Mouse (Mus musculus) CD8-positive naive resting alpha-beta T cell, adult 57 days (primary cell): Measurements from ENCODE around the gene Defb13. TPM values are rescaled to one million over a fixed set of nuclear protein-coding genes. Genes with fewer than 3 reads are reported as not detected.

Experiments used
- total RNA-seq: library from RNA; stranded (reverse); gene quantifications from one replicate; pipeline ENCODE4 v1.2.4, GENCODE M21; 2023

Gene Defb13
- not detected for total RNA-seq

DNA sequence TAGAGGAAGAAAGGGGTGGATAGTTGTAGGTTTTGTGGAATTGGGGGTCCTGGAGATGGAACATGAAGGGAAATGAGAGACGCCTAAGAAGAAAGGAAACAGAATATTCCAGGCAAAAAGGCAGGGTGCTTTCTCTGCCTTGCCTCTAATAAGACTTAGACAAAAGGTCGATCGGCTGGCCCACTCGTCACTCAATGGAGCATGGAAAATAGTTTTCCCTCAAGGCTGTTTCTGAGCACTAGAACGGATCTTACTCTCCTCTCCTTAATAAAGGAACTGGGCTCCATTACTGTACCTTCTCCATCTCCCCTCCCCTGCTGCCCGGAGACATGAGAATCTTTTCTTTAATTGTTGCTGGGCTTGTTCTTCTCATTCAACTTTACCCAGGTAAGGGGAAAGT is at the start of gene Defb13:
TSS of gene Defb13 (plus strand) at position 301 of the 400 bp plus-strand sequence.

DNA sequence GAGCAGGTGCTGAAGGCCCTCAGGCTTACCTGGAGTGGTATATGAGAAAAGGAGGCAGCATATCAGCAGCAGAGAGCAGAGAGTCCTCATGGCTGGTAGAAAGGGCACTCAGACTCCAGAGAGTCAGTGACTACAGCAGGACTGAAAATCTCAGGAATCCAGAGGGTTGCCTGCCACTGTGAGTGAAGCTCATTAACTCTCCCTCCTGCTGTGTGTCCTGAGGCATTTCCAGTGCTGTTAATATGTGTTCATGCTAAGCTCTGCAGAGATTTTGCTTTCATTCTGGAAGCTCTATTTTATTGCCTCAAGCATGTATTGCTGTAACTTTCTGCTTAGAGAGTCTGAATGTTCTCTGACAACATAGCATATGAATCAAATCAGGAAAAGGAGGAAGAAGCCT is 40.3 kb upstream of the Defb13 start, which contains the start of gene Defb11:
TSS of gene Defb11 (minus strand) at position 123 of the 400 bp plus-strand sequence.

DNA sequence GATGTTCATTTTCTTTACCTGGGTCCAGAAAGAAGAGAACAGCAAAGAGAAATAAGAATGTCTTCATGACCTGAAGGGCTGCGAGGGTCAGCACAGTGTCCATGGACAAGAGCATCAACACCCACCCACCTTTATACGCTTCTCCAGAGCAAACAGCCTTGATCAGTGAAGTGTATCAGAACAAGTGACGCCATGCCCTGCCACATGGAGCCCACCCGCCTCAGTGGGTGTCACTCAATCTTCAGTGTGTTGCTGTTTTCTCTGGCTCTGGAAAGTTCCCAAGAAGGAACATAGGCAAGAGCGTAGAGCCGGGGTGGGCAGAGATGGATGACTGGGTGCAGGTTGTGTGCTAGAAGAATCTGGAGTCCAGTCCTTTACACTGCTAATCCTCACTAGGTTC is 14.0 kb upstream of the Defb13 start, which contains the start of gene Defb15:
TSS of gene Defb15 (minus strand) at position 101 of the 400 bp plus-strand sequence.

DNA sequence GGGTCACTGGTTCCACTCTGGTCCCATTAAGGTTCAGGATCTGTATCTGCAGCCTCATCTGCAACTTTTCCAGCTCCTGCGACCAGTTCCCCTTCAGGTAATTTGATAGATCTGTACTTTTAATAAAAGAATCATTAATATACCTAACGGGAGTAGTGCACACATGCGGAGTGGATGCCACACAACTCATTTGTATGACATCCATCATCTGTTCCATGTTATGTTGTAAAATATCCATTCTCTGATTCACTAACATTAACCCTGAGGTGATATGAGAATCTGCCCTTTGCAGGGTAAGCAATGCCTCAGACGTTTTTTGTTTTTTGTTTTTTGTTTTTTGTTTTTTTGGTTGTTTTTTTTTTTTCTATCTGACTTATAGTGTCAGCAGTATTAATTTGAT is 8.5 kb upstream of the Defb13 start, which contains the start of gene Defb35:
TSS of gene Defb35 (plus strand) at position 301 of the 400 bp plus-strand sequence.

DNA sequence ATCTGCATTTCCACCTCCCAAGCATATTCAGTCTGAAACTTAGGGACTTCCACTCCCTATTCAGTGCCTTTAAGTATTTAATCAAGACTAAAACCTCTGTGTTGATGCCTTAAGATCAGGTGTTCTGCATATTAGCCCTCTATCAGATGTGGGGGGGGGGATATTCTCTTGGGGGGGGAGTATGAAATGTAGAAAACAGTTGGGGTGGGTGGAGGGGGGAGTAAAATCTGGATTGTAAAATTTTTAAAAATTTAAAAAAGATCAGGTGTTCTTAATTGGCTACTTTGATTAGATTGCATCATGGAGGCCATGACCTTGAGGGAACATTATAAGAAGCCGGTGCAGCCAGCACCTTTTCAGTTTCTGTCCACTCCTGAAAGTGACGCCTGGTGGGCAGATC is 11.9 kb downstream of the Defb13 start, which contains the start of gene Fam90a1a:
TSS of gene Fam90a1a (plus strand) at position 301 of the 400 bp plus-strand sequence.

DNA sequence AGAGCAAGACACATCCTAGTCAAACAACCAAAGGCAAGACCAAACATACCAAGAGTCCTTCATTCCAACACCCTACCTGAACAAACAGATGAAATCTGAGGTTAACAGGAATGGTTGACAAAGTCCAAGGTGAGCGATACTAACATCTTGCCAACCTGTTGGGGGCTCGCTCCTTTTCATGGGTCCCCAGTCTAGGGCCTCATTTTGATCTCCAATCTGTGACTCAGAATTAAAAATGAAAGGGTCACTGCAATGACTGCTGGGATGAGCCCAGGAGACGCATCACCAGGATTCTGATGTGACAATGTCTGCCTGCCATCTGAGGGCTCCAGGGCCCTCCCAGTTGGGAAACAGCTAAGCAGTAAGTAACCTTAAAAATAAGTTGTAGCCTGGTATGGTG is 22.9 kb downstream of the Defb13 start, which contains the start of gene Ccdc70:
TSS of gene Ccdc70 (plus strand) at position 301 of the 400 bp plus-strand sequence.

Other genes with a start within 250 kb of the Defb13 start
- gene AY761184, start 243.1 kb upstream of the Defb13 start, total RNA-seq, result not detected
- not detected for gene Defa24, start 212.3 kb upstream of the Defb13 start, total RNA-seq
- not detected for gene Defb50, start 123.2 kb upstream of the Defb13 start, total RNA-seq
- not detected for gene Defb2, start 106.8 kb upstream of the Defb13 start, total RNA-seq
- not detected for gene Defb10, start 87.9 kb upstream of the Defb13 start, total RNA-seq
- gene Defb9, start 61.3 kb upstream of the Defb13 start, total RNA-seq, result not detected
- not detected for gene Defb11, start 40.4 kb upstream of the Defb13 start, total RNA-seq
- gene Defb15, start 14.1 kb upstream of the Defb13 start, total RNA-seq, result not detected
- not detected for gene Defb35, start 8.4 kb upstream of the Defb13 start, total RNA-seq
- not detected for gene Fam90a1a, start 12.0 kb downstream of the Defb13 start, total RNA-seq
- gene Ccdc70, start 23.0 kb downstream of the Defb13 start, total RNA-seq, result not detected
- 0.15 TPM for gene Atp7b, start 113.5 kb downstream of the Defb13 start, total RNA-seq
- gene Alg11, start 114.0 kb downstream of the Defb13 start, total RNA-seq, result 24.6 TPM
- gene Nek5, start 178.3 kb downstream of the Defb13 start, total RNA-seq, result not detected
- 6.5 TPM for gene Nek3, start 219.7 kb downstream of the Defb13 start, total RNA-seq
- 1.6 TPM for gene Ckap2, start 239.1 kb downstream of the Defb13 start, total RNA-seq
- gene Vps36, start 246.0 kb downstream of the Defb13 start, total RNA-seq, result 28.0 TPM